Mouse (Mus musculus): Measurements from ENCODE around the gene Cradd. TPM values are rescaled to one million over a fixed set of nuclear protein-coding genes. Genes with fewer than 3 reads are reported as not detected.

Cradd gene
- polyA plus RNA-seq, 1 experiment, result 0.78 TPM

GRCm38 (mm10) chr10:95141075-95141474, 182.9 kb downstream of the Cradd start:
- TF ChIP-seq TAL1 (IDR thresholded peaks at IDR 0.05; ENCODE audit: low read length) (no peak), GATA1 (IDR thresholded peaks at IDR 0.05; ENCODE audit: low read length) (no peak)
- H3K9me3 ChIP-seq (ENCODE audit: control insufficient read depth, low read length), result no peaks in the 10 kb centered on the region
- no peaks in the 10 kb centered on the region for H3K36me3 ChIP-seq (ENCODE audit: control insufficient read depth)
- H3K4me1 ChIP-seq (ENCODE audit: control insufficient read depth), result no peaks in the 10 kb centered on the region
- H3K4me3 ChIP-seq (replicated peaks), result no peak overlapping the region
- H3K27me3 ChIP-seq (ENCODE audit: control insufficient read depth), result no peaks in the 10 kb centered on the region

GRCm38 (mm10) chr10:95140191-95140590, 183.7 kb downstream of the Cradd start:
- Histone ChIP-seq H3K4me1 (ENCODE audit: control insufficient read depth) (no peaks in the 10 kb centered on the region), H3K36me3 (ENCODE audit: control insufficient read depth) (no peaks in the 10 kb centered on the region), H3K9me3 (ENCODE audit: control insufficient read depth, low read length) (no peaks in the 10 kb centered on the region), H3K4me3 (replicated peaks) (no peak overlapping the region), H3K27me3 (ENCODE audit: control insufficient read depth) (no peaks in the 10 kb centered on the region)
- no peak for TF ChIP-seq TAL1 (IDR thresholded peaks at IDR 0.05; ENCODE audit: low read length)
- no peak for TF ChIP-seq GATA1 (IDR thresholded peaks at IDR 0.05; ENCODE audit: low read length)

GRCm38 (mm10) chr10:95139645-95140044, 184.3 kb downstream of the Cradd start:
- Histone ChIP-seq H3K36me3 (ENCODE audit: control insufficient read depth) (no peaks in the 10 kb centered on the region), H3K9me3 (ENCODE audit: control insufficient read depth, low read length) (no peaks in the 10 kb centered on the region), H3K4me1 (ENCODE audit: control insufficient read depth) (no peaks in the 10 kb centered on the region), H3K4me3 (replicated peaks) (no peak overlapping the region), H3K27me3 (ENCODE audit: control insufficient read depth) (no peaks in the 10 kb centered on the region)
- TF ChIP-seq TAL1 (IDR thresholded peaks at IDR 0.05; ENCODE audit: low read length), result no peak
- no peak for TF ChIP-seq GATA1 (IDR thresholded peaks at IDR 0.05; ENCODE audit: low read length)

GRCm38 (mm10) chr10:95133057-95133456, 190.9 kb downstream of the Cradd start:
- no peaks in the 10 kb centered on the region for H3K27me3 ChIP-seq (ENCODE audit: control insufficient read depth)
- TF ChIP-seq GATA1 (IDR thresholded peaks at IDR 0.05; ENCODE audit: low read length), result no peak
- TF ChIP-seq TAL1 (IDR thresholded peaks at IDR 0.05; ENCODE audit: low read length), result no peak
- H3K9me3 ChIP-seq (ENCODE audit: control insufficient read depth, low read length), result no peaks in the 10 kb centered on the region
- no peaks in the 10 kb centered on the region for H3K4me1 ChIP-seq (ENCODE audit: control insufficient read depth)
- H3K36me3 ChIP-seq (ENCODE audit: control insufficient read depth), result no peaks in the 10 kb centered on the region
- no peak overlapping the region for H3K4me3 ChIP-seq (replicated peaks)

Other genes with a start within 250 kb of the Cradd start
- 0.54 and 0.94 TPM in 2 replicates for gene Socs2, start 93.0 kb upstream of the Cradd start, polyA plus RNA-seq (2012)
- 0.95 and 1.3 TPM in 2 replicates for gene Mrpl42, start 177.8 kb upstream of the Cradd start, polyA plus RNA-seq (2012)
- gene Ube2n, start 191.0 kb upstream of the Cradd start, polyA plus RNA-seq (2012), result 4.4 and 6.9 TPM in 2 replicates
- gene Nudt4, start 240.0 kb upstream of the Cradd start, polyA plus RNA-seq (2012), result 21.2 and 28.8 TPM in 2 replicates